23 mouse cellular contexts compared by ENCODE assay signal in genomic region chr16:4153121-4153520, GRCm38 (mm10).
"Had no signal": no experiment of that assay in that cellular context is flagged by ENCODE, and none has a peak within 500 bp of the region (broad histone marks: within the 10 kb centered on the region; RNA-seq: fewer than 3 reads in every experiment).

No protein-coding gene starts in this region.

- H3K27ac ChIP-seq: forebrain, embryonic 15.5 days; heart, adult 2 months; heart, embryonic 10.5 days; hindbrain, embryonic 15.5 days; hindbrain, postnatal 0 days; kidney, postnatal 0 days; limb, embryonic 13.5 days; limb, embryonic 15.5 days; liver, embryonic 12.5 days; liver, embryonic 14.5 days had no signal

- ATAC-seq: forebrain, embryonic 15.5 days; forebrain, postnatal 0 days; hindbrain, postnatal 0 days; intestine, embryonic 16.5 days; liver, embryonic 12.5 days had no signal

- H3K4me2 ChIP-seq: forebrain, embryonic 15.5 days; heart, embryonic 12.5 days; hindbrain, embryonic 13.5 days; hindbrain, embryonic 15.5 days; limb, embryonic 13.5 days; limb, embryonic 15.5 days; liver, embryonic 12.5 days had no signal

- H3K27me3 ChIP-seq: forebrain, embryonic 15.5 days; heart, embryonic 12.5 days; hindbrain, embryonic 13.5 days; hindbrain, embryonic 15.5 days; limb, embryonic 13.5 days; limb, embryonic 15.5 days; liver, embryonic 12.5 days had no signal

- H3K9me3 ChIP-seq: forebrain, embryonic 15.5 days; heart, embryonic 10.5 days; heart, embryonic 12.5 days; hindbrain, embryonic 13.5 days; hindbrain, embryonic 15.5 days; limb, embryonic 13.5 days; limb, embryonic 15.5 days; liver, embryonic 12.5 days had no signal

- H3K36me3 ChIP-seq: hindbrain, embryonic 15.5 days had no signal

- DNase-seq: forebrain, postnatal 0 days; gastrocnemius, postnatal 10 days; gastrocnemius, postnatal 36 days; heart, adult 11 months; heart, adult 2 months; heart, postnatal 14 days; heart, postnatal 36 days; layer of hippocampus, adult 9-11 months; layer of hippocampus, postnatal 36 days; left cerebral cortex, postnatal 4 days; lung, adult 18-20 months had no signal

- H3K4me1 ChIP-seq: heart, embryonic 10.5 days; limb, embryonic 13.5 days; limb, embryonic 15.5 days had no signal

- H3K4me3 ChIP-seq: forebrain, embryonic 15.5 days; heart, adult 2 months; heart, embryonic 10.5 days; heart, embryonic 12.5 days; hindbrain, embryonic 13.5 days; hindbrain, embryonic 15.5 days; limb, embryonic 13.5 days; limb, embryonic 15.5 days; liver, embryonic 12.5 days had no signal

- H3K9ac ChIP-seq: forebrain, embryonic 15.5 days; forebrain, postnatal 0 days; heart, embryonic 12.5 days; hindbrain, embryonic 13.5 days; hindbrain, embryonic 15.5 days; limb, embryonic 13.5 days; limb, embryonic 15.5 days; liver, embryonic 12.5 days; liver, embryonic 14.5 days had no signal
